Mouse (Mus musculus) liver, postnatal 0 days (tissue): ENCODE data around the gene Slc4a4. TPM values are rescaled to one million over a fixed set of nuclear protein-coding genes. Genes with fewer than 3 reads are reported as not detected.

Source experiments
- ATAC-seq: fragments of 200-750 bp; cut with Nextera tagmentation; 2 replicates; pipeline ENCODE4 v1.8.0; 2017; ENCODE audit warnings: mild to moderate bottlenecking, moderate library complexity
- DNase-seq: peaks from one replicate; pipeline ENCODE4 v3.0.0-alpha.2; 2016
- H3K27ac ChIP-seq: fragments of 300-500 bp; sonication (generic); 2 replicates; pipeline ENCODE4 v1.5.1; 2014; ENCODE audit warnings: antibody characterized with exemption, moderate library complexity, mild to moderate bottlenecking, low read depth
- H3K27me3 ChIP-seq: fragments of 300-500 bp; sonication (generic); 2 replicates; pipeline ENCODE4 v1.6.1; 2014; ENCODE audit warnings: low read length, control low read depth, mixed read lengths; ENCODE audit not compliant: insufficient read depth
- H3K36me3 ChIP-seq: fragments of 300-500 bp; sonication (generic); replicated peaks from 2 replicates; pipeline ENCODE4 v1.6.1; 2014; ENCODE audit warnings: mild to moderate bottlenecking, control low read depth, low read length, moderate library complexity, mixed read lengths; ENCODE audit not compliant: insufficient read depth
- H3K4me1 ChIP-seq: fragments of 300-500 bp; sonication (generic); 2 replicates; pipeline ENCODE4 v1.6.1; 2014; ENCODE audit warnings: antibody characterized with exemption, mild to moderate bottlenecking, control low read depth; ENCODE audit not compliant: insufficient read depth
- H3K4me2 ChIP-seq: fragments of 300-500 bp; sonication (generic); 2 replicates; pipeline ENCODE4 v1.6.1; 2014; ENCODE audit warnings: low read depth, mild to moderate bottlenecking, low read length, moderate library complexity, mixed read lengths
- H3K4me3 ChIP-seq: fragments of 300-500 bp; sonication (generic); 2 replicates; pipeline ENCODE4 v1.5.1; 2014; ENCODE audit warnings: low read depth, low read length
- H3K9ac ChIP-seq: fragments of 300-500 bp; sonication (generic); replicated peaks from 2 replicates; pipeline ENCODE4 v1.6.1; 2014; ENCODE audit warnings: mild to moderate bottlenecking, moderate library complexity
- H3K9me3 ChIP-seq: fragments of 300-500 bp; sonication (generic); 2 replicates; pipeline ENCODE4 v1.6.1; 2016; ENCODE audit warnings: mild to moderate bottlenecking, control low read depth, low read length, mixed read lengths
- CTCF ChIP-seq: sonication (generic); IDR thresholded peaks from 2 replicates; pipeline ENCODE4 v1.5.1; 2016; ENCODE audit warnings: antibody characterized with exemption, low read depth
- EP300 ChIP-seq: IDR thresholded peaks from 2 replicates; pipeline ENCODE4 v1.6.1; 2016; ENCODE audit warnings: antibody characterized with exemption, low read depth, mild to moderate bottlenecking
- WGBS: fragments of 180-500 bp; shearing (Covaris S2); extraction: QIAGEN DNeasy Blood & Tissue Kit; methylation state at CpG from one replicate; pipeline ENCODE4 v1.1.7; 2014; ENCODE audit not compliant: insufficient replicate concordance; 5-methylcytosine and 5-hydroxymethylcytosine counted together
- polyA plus RNA-seq: library from polyadenylated mRNA; unstranded; fragments of >200 nt; fragmentation: Nextera tagmentation; extraction: Ambion mirVana; gene quantifications from 2 replicates; pipeline ENCODE4 v1.2.1, GENCODE M21; 2015

Slc4a4 gene
- 3.3 and 4.1 TPM in 2 replicates for polyA plus RNA-seq

DNA sequence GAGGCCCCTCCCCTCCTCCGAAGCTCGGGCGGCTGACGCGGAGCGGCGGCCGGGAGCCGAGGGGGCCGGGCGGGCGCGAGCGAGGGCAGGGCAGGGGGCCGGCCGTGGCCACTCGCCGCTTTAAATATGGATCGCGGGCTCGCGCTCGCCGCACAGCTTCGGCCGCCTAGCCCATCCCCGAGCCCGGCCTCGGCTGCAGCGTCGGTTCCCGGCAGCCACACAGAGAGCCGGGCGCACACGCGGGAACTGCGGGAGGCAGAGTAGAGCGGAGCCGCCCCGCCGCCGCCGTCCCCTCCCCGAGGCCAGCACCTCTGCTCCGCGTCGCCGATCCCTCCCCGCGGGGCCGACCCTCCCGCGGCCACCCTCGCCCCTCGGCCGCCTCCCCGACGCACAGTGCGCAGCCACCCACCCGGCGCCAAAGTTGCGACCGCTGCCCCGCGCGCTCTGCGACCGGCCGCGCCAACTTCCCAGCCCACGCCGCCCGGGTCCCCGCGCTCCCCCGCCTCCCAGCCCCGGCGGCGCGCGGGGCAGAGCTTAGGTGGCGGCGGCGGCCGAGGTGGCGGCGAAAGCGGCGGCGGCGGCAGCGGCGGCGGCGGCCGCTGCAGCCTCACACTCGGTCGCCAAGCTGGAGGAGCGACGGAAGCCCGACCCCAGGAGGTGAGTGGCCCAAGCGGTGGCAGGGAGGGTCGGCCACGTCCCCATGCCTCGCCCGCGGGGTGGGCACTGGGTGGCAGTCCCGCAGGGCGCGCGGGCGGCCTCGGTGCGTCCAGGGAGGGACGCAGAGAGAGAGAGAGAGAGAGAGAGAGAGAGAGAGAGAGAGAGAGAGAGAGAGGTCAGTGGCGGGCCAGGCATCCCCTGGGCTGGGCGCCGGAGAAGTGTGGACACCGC is at the start of gene Slc4a4:
Gene Slc4a4 (plus strand): TSS at position 151 of the 888 bp plus-strand sequence.
- Histone ChIP-seq H3K27ac (peak within 1 kb of the TSS; percentile 62), H3K4me1 (0 out of 2 replicates have a peak, but pooled peaks cover 2% of the 10 kb centered on the region), H3K4me2 (peak within 1 kb of the TSS; percentile 79), H3K4me3 (peak within 1 kb of the TSS; percentile 68), H3K27me3 (peaks cover 19% of the 10 kb centered on the region), H3K9ac (peak within 1 kb of the TSS; percentile 68), H3K9me3 (no peaks in the 10 kb centered on the region), H3K36me3 (no peaks in the 10 kb centered on the region)
- ATAC-seq (peak; percentile 94), DNase-seq (peak; percentile 76)
- under 1% methylated on average over 69 of the region's 119 CpGs for WGBS
- TF ChIP-seq CTCF (no peak), EP300 (no peak)

DNA sequence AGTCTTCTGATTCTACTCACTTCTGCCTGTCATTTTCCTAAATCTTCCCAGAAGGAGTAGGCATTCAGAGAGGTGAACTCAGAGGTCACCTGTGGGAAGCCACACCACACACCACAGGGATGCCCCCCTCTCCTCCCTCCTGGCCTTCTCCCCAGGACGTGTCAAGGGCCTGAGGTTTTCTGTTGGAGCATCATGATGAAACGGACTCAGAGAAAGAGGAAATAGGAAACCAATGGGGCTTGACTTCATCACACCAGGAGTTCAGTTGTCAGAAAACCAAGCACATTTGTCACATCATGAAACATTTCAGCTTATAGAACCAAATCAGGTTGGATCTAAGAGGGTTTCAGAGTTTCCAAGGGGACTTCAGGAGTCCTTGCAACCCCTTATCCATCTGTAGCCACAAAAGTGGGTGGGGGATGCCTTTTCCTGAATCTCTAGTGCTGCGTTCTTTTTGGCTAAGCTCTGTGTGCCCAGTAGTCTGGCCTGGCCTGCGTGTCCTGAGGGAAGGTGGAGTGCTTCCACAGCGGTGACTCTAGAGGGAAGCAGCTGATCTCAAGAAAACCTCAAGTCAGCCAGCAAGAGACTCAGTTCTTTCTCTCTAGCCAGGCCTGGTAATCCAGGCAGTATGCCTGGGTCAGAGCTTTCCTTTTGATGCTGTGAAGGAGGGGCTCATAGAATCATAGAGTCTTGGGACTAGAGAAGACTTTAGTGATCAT is 46.4 kb upstream of the Slc4a4 start:
- H3K36me3 ChIP-seq, result no peaks in the 10 kb centered on the region
- H3K27ac ChIP-seq, result no peak overlapping the region
- no peaks in the 10 kb centered on the region for H3K27me3 ChIP-seq
- no peak for DNase-seq
- no peak for ATAC-seq
- H3K4me1 ChIP-seq, result no peaks in the 10 kb centered on the region
- no peak overlapping the region for H3K4me3 ChIP-seq
- H3K4me2 ChIP-seq, result no peak overlapping the region
- WGBS, result 46% methylated on average over 5 of the region's 5 CpGs
- H3K9me3 ChIP-seq, result no peaks in the 10 kb centered on the region
- no peak overlapping the region for H3K9ac ChIP-seq
- TF ChIP-seq EP300 (no peak), CTCF (no peak)

DNA sequence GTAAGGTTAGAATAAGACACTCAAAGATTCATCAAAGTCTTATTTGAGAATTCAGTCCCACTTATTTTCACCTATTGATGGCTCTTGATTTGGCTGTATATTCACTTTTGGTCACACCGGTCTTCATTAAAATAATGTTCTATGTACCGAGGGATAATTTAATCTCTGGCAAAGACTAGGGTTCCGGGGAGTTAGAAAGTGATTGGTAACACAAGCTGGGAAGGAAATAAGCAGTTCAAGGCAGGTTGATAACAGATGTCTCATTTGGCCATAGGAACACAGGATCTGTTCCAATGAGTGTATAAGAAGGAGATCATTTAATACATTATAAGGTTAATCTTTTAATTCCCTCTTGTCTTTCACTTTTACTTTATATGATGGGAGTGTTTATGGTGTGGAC is 29.3 kb upstream of the Slc4a4 start:
- DNase-seq (no peak), ATAC-seq (no peak)
- no peak for TF ChIP-seq CTCF
- TF ChIP-seq EP300, result no peak
- no peak overlapping the region for H3K9ac ChIP-seq
- no peak overlapping the region for H3K27ac ChIP-seq
- H3K4me3 ChIP-seq, result no peak overlapping the region
- no peak overlapping the region for H3K4me2 ChIP-seq
- H3K27me3 ChIP-seq, result no peaks in the 10 kb centered on the region
- no peaks in the 10 kb centered on the region for H3K4me1 ChIP-seq
- WGBS, result 75% methylated on average over 3 of the region's 3 CpGs
- no peaks in the 10 kb centered on the region for H3K9me3 ChIP-seq
- no peaks in the 10 kb centered on the region for H3K36me3 ChIP-seq

DNA sequence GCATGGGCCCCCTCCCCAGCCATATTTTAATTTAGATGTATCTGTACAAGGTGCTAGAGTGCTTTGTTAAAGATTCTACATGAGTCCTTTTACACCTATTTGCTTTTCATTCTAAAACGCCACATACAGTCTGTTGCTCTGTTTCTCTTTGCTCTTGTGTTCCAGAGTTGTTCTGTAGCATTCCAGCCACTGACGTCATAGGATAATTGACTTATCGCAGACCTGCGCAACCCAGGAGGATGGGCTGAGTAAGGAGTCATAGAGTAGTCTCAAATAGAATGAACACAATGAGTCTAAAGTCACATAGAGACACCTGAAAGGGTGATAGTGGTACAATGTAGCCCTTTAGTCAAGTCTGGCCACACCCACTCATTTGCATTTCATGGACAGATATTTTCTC is 28.8 kb upstream of the Slc4a4 start:
- no peak for TF ChIP-seq EP300
- TF ChIP-seq CTCF, result no peak
- DNase-seq, result no peak
- H3K27ac ChIP-seq, result no peak overlapping the region
- no peaks in the 10 kb centered on the region for H3K36me3 ChIP-seq
- no peak overlapping the region for H3K4me3 ChIP-seq
- H3K4me2 ChIP-seq, result no peak overlapping the region
- no peak for ATAC-seq
- 85% methylated on average over 4 of the region's 4 CpGs for WGBS
- H3K9ac ChIP-seq, result no peak overlapping the region
- H3K27me3 ChIP-seq, result no peaks in the 10 kb centered on the region
- no peaks in the 10 kb centered on the region for H3K9me3 ChIP-seq
- no peaks in the 10 kb centered on the region for H3K4me1 ChIP-seq

DNA sequence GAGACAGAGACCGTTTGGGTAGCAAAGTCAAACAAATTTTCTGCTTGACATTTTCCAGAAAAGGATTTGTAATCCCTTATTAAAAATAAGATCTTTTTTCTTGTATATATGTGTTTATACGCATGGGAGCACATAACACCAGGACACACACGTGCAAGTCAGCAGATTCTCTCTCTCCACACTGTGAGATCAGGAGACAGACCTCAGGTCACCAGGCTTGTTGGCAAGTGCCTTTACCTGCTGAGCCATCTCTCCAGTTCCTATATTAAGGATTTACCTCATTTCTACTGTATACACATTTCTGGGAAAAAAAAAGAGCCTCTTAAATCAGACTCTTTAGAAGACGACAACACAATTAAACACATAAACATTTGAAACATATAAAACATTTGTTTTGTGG is 28.4 kb upstream of the Slc4a4 start:
- no peak overlapping the region for H3K9ac ChIP-seq
- ATAC-seq (no peak), DNase-seq (no peak)
- H3K36me3 ChIP-seq, result no peaks in the 10 kb centered on the region
- no peak for TF ChIP-seq CTCF
- TF ChIP-seq EP300, result no peak
- no peak overlapping the region for H3K4me2 ChIP-seq
- H3K4me1 ChIP-seq, result no peaks in the 10 kb centered on the region
- 76% methylated on average over 4 of the region's 4 CpGs for WGBS
- H3K4me3 ChIP-seq, result no peak overlapping the region
- H3K27ac ChIP-seq, result no peak overlapping the region
- H3K27me3 ChIP-seq, result no peaks in the 10 kb centered on the region
- no peaks in the 10 kb centered on the region for H3K9me3 ChIP-seq

DNA sequence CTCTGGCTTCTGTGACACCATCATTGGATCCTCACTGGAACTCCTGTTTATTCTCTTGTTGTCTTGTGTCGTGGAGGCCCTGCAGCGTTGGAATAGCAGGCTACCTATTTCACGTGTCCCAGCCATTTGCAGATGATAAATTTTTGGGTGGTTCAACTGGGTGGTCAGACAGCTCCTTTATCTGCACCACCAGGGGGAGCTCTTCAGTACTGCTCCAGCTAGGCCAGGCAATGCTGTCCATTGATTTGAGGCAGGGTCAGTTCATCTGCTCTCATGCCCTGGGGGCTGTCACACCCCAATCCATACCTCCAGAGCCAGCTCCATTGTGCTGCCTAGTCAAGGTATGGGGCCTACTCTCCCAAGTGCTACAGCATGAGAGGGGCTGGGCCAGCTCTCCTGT is 24.5 kb upstream of the Slc4a4 start:
- 69% methylated on average over 3 of the region's 3 CpGs for WGBS
- no peaks in the 10 kb centered on the region for H3K36me3 ChIP-seq
- H3K4me1 ChIP-seq, result no peaks in the 10 kb centered on the region
- no peak overlapping the region for H3K4me2 ChIP-seq
- peak; percentile 54 for TF ChIP-seq CTCF
- no peak for TF ChIP-seq EP300
- no peak overlapping the region for H3K27ac ChIP-seq
- ATAC-seq, result no peak
- no peaks in the 10 kb centered on the region for H3K9me3 ChIP-seq
- no peak for DNase-seq
- no peaks in the 10 kb centered on the region for H3K27me3 ChIP-seq
- no peak overlapping the region for H3K9ac ChIP-seq
- no peak overlapping the region for H3K4me3 ChIP-seq
